Mouse (Mus musculus): ENCODE measurements around the gene Spred2. TPM values are rescaled to one million over a fixed set of nuclear protein-coding genes. Genes with fewer than 3 reads are reported as not detected.

Spred2 gene
- polyA plus RNA-seq, 1 experiment from 2014 or later: 9.6 TPM

DNA sequence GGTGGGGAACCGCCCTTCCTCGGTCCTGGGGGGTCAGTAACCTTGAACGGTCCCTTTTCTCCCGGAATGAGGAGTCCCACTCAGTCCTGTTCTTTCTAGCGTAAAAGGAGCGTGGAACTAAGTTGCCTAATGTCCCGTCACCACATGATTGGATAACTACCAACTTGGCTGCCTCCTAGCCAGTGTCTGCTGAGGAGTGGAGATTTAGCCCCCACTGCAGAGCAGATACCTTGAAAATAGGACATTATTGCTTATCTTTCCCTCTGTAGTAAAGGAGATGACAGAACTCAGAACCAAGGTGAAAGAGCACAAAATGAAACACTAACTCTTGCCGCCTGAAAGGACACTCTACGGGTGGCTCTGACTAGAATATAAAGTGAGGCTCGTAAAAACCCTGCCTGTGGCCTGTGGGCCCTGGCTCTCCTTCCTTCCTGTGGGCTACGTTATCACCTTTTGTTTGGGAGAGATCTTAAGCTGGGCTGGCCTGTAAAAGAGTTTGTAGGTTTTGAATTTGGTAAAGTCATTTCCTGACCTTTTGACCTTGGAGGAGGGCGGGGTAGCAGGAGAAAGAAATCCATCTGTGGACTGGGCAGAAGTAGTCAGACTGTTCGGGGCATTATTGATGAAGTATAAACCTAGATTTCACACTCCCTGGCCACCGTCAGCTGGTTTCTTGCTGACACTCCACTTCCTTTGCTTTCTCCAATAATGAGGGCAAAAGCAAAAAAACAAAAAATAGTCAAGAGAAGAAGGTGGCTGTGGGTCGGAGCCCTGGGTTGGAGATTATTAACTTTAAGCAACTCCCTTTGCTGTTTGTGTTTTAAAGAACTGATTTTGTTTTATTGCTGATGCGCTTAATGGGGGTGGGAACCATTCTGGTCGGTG, 62.9 kb downstream of the Spred2 start:
- no peak overlapping the region for H3K4me3 ChIP-seq (ENCODE audit: low read depth, low read length)
- peaks cover 68% of the 10 kb centered on the region for H3K4me1 ChIP-seq (ENCODE audit: control insufficient read depth, insufficient read depth, low read length)
- H3K27ac ChIP-seq (ENCODE audit: low read length): peak overlapping the region; percentile 78
- no peaks in the 10 kb centered on the region for H3K36me3 ChIP-seq (ENCODE audit: control insufficient read depth, insufficient read depth, low read length)
- no peaks in the 10 kb centered on the region for H3K9me3 ChIP-seq (ENCODE audit: control insufficient read depth, low read depth, low read length)
- no peak overlapping the region for H3K9ac ChIP-seq (replicated peaks; ENCODE audit: low read depth, low read length)
- ATAC-seq (ENCODE audit: insufficient number of reproducible peaks, insufficient read depth, low FRiP score, low read depth): no peak
- WGBS: 15% methylated on average over 17 of the region's 17 CpGs
- no peak overlapping the region; the same call in 1 of the 2 replicates for H3K4me2 ChIP-seq (replicated peaks; ENCODE audit: low read depth, low read length)
- H3K27me3 ChIP-seq (ENCODE audit: control insufficient read depth, insufficient read depth, low read length): no peaks in the 10 kb centered on the region

GRCm38 (mm10) chr11:19987756-19988091, 63.5 kb downstream of the Spred2 start:
- no peak overlapping the region for H3K4me2 ChIP-seq (replicated peaks; ENCODE audit: low read depth, low read length)
- ATAC-seq (ENCODE audit: insufficient number of reproducible peaks, insufficient read depth, low FRiP score, low read depth): no peak
- peaks cover 71% of the 10 kb centered on the region for H3K4me1 ChIP-seq (ENCODE audit: control insufficient read depth, insufficient read depth, low read length)
- no peaks in the 10 kb centered on the region for H3K9me3 ChIP-seq (ENCODE audit: control insufficient read depth, low read depth, low read length)
- peak overlapping the region; percentile 78; the same call in 1 of the 2 replicates for H3K27ac ChIP-seq (ENCODE audit: low read length)
- H3K9ac ChIP-seq (replicated peaks; ENCODE audit: low read depth, low read length): no peak overlapping the region
- no peaks in the 10 kb centered on the region for H3K27me3 ChIP-seq (ENCODE audit: control insufficient read depth, insufficient read depth, low read length)
- 11% methylated on average over 9 of the region's 9 CpGs for WGBS
- H3K36me3 ChIP-seq (ENCODE audit: control insufficient read depth, insufficient read depth, low read length): no peaks in the 10 kb centered on the region
- H3K4me3 ChIP-seq (ENCODE audit: low read depth, low read length): no peak overlapping the region

DNA sequence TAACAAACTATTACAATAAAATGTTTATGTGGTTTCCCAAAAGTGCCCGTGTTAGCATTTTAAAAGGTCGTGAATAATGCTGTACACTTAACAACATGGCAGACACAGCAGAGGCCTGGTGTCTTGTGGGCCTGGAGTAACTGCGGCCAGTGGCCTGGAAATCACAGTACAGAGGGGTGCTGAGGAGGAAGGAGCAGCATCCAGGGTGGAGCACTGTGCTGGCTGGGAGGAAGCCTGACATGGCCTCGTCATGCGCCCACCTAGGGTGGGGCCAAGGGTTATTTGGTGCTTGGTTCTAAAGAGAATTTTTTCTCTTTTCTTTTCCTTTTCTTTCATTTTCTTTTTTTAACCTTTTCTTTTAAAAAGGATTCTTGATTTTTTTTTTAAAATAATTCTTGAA, 64.0 kb downstream of the Spred2 start:
- Histone ChIP-seq H3K4me2 (replicated peaks; ENCODE audit: low read depth, low read length) (no peak overlapping the region), H3K4me3 (ENCODE audit: low read depth, low read length) (no peak overlapping the region), H3K9ac (replicated peaks; ENCODE audit: low read depth, low read length) (no peak overlapping the region), H3K27me3 (ENCODE audit: control insufficient read depth, insufficient read depth, low read length) (no peaks in the 10 kb centered on the region), H3K9me3 (ENCODE audit: control insufficient read depth, low read depth, low read length) (no peaks in the 10 kb centered on the region), H3K36me3 (ENCODE audit: control insufficient read depth, insufficient read depth, low read length) (no peaks in the 10 kb centered on the region), H3K4me1 (ENCODE audit: control insufficient read depth, insufficient read depth, low read length) (peaks cover 71% of the 10 kb centered on the region), H3K27ac (ENCODE audit: low read length) (no peak overlapping the region)
- 42% methylated on average over 5 of the region's 5 CpGs for WGBS
- ATAC-seq (ENCODE audit: insufficient number of reproducible peaks, insufficient read depth, low FRiP score, low read depth): no peak

DNA sequence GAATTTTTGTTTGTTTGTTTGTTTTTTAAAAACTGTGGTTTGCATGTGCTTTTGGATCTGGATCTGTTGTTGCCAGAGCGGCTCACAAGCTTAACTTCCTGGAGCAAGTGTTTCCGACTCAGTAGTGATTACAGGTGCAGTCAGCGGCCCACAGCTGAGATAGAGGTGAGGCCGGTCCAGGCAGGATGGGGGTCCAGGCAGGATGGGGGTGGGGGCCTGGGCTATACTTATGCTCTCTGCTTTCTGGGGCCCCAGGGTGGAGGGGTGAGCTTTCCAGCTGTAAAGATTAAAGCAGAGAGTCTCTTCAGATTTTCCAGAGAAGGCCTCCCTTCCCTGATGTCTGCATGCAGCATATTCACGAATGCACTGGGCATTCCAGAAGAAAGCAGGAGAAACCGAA, 64.5 kb downstream of the Spred2 start:
- no peaks in the 10 kb centered on the region for H3K27me3 ChIP-seq (ENCODE audit: control insufficient read depth, insufficient read depth, low read length)
- H3K4me1 ChIP-seq (ENCODE audit: control insufficient read depth, insufficient read depth, low read length): peaks cover 70% of the 10 kb centered on the region
- H3K4me3 ChIP-seq (ENCODE audit: low read depth, low read length): no peak overlapping the region
- 46% methylated on average over 6 of the region's 6 CpGs for WGBS
- no peak overlapping the region; the same call in 1 of the 2 replicates for H3K27ac ChIP-seq (ENCODE audit: low read length)
- H3K4me2 ChIP-seq (replicated peaks; ENCODE audit: low read depth, low read length): no peak overlapping the region
- H3K9ac ChIP-seq (replicated peaks; ENCODE audit: low read depth, low read length): no peak overlapping the region
- H3K36me3 ChIP-seq (ENCODE audit: control insufficient read depth, insufficient read depth, low read length): no peaks in the 10 kb centered on the region
- H3K9me3 ChIP-seq (ENCODE audit: control insufficient read depth, low read depth, low read length): no peaks in the 10 kb centered on the region
- no peak for ATAC-seq (ENCODE audit: insufficient number of reproducible peaks, insufficient read depth, low FRiP score, low read depth)

DNA sequence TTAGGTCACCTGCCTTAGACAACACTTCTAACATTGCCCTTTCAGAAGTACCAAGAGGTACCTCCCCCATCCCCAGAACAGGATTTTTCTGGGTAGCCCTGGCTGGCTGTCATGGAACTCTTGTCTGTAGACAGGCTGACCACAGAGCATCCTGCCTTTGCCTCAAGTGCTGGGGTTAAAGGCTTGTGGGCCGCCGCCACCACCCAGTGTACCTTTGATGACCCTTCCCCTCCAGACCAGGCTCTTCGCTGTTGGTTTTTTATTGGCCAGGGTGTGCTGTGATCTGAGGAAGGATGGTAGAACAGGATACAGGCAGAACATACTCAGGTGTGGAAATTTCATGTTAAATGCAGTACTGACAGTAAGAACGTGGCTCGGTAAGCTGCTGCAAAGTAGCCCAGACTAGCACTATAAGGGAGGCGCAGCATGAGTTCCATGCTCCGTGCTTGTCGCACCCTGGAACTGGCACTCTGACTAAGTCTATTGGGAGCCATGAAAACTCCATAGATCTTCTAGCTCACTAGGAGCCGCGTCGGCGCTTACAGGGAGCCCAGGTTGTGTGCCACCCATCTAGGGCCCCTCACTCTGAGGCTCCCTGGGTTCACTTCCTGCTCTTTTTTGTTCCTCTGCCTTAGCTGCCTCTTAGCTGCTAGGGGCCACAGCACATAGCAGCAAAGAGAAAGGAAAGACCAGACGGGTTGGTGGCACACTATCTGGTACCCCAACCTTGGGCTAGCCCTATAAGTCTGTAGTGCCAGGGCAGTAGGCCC, 65.2 kb downstream of the Spred2 start:
- Histone ChIP-seq H3K36me3 (ENCODE audit: control insufficient read depth, insufficient read depth, low read length) (no peaks in the 10 kb centered on the region), H3K27ac (ENCODE audit: low read length) (no peak overlapping the region; the same call in 1 of the 2 replicates), H3K4me3 (ENCODE audit: low read depth, low read length) (no peak overlapping the region), H3K4me2 (replicated peaks; ENCODE audit: low read depth, low read length) (no peak overlapping the region), H3K4me1 (ENCODE audit: control insufficient read depth, insufficient read depth, low read length) (peaks cover 67% of the 10 kb centered on the region), H3K9ac (replicated peaks; ENCODE audit: low read depth, low read length) (no peak overlapping the region), H3K9me3 (ENCODE audit: control insufficient read depth, low read depth, low read length) (no peaks in the 10 kb centered on the region), H3K27me3 (ENCODE audit: control insufficient read depth, insufficient read depth, low read length) (no peaks in the 10 kb centered on the region)
- WGBS: 74% methylated on average over 13 of the region's 13 CpGs
- no peak for ATAC-seq (ENCODE audit: insufficient number of reproducible peaks, insufficient read depth, low FRiP score, low read depth)

- Histone ChIP-seq H3K4me2 (replicated peaks; ENCODE audit: low read depth, low read length) (no peak overlapping the region; the same call in 1 of the 2 replicates), H3K4me3 (ENCODE audit: low read depth, low read length) (no peak overlapping the region), H3K9me3 (ENCODE audit: control insufficient read depth, low read depth, low read length) (no peaks in the 10 kb centered on the region), H3K27me3 (ENCODE audit: control insufficient read depth, insufficient read depth, low read length) (no peaks in the 10 kb centered on the region), H3K9ac (replicated peaks; ENCODE audit: low read depth, low read length) (no peak overlapping the region), H3K36me3 (ENCODE audit: control insufficient read depth, insufficient read depth, low read length) (no peaks in the 10 kb centered on the region), H3K4me1 (ENCODE audit: control insufficient read depth, insufficient read depth, low read length) (peaks cover 60% of the 10 kb centered on the region), H3K27ac (ENCODE audit: low read length) (peak overlapping the region; percentile 77)
- WGBS: 15% methylated on average over 2 of the region's 2 CpGs
- ATAC-seq (ENCODE audit: insufficient number of reproducible peaks, insufficient read depth, low FRiP score, low read depth): no peak
Measured at GRCm38 (mm10) chr11:19990731-19991130, 66.6 kb downstream of the Spred2 start.

DNA sequence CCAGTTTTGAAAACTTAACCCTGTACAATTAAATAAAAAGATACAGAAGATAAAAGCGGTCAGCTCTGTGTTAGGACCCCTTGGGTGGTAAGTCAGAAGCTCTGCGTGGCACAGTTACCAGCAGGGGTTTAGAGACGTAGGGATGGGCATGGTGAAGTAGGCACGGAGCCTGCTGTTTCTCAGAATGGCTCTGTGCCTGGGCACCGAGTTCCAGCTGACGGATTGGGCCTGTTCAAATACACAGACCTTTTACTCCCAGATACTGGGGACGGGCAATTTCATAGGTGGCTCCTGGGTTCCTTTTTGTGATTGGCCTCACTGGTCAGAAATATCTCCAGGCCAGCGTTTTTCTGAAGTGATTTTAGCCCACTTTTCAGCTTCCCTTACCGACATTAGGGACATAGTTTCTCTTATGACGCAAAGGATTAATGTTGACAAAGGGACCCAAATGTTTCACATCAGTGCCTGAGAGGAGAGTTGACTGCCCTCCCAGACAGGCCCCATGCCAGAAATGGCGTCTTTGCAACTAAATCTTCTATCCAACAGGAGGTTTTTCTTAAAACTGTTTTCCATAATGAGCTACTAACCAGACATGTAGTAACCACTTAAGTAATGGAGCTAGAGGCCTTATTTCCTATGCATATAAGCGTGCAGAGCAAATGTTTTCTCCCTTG, 67.3 kb downstream of the Spred2 start:
- Histone ChIP-seq H3K36me3 (ENCODE audit: control insufficient read depth, insufficient read depth, low read length) (no peaks in the 10 kb centered on the region), H3K9me3 (ENCODE audit: control insufficient read depth, low read depth, low read length) (no peaks in the 10 kb centered on the region), H3K4me3 (ENCODE audit: low read depth, low read length) (no peak overlapping the region), H3K4me1 (ENCODE audit: control insufficient read depth, insufficient read depth, low read length) (peaks cover 55% of the 10 kb centered on the region), H3K27ac (ENCODE audit: low read length) (peak overlapping the region; percentile 77), H3K27me3 (ENCODE audit: control insufficient read depth, insufficient read depth, low read length) (no peaks in the 10 kb centered on the region), H3K4me2 (replicated peaks; ENCODE audit: low read depth, low read length) (no peak overlapping the region; the same call in 1 of the 2 replicates), H3K9ac (replicated peaks; ENCODE audit: low read depth, low read length) (no peak overlapping the region)
- 32% methylated on average over 12 of the region's 12 CpGs for WGBS
- no peak for ATAC-seq (ENCODE audit: insufficient number of reproducible peaks, insufficient read depth, low FRiP score, low read depth)

Data from stomach, embryonic 14.5 days (tissue).